Mouse (Mus musculus) embryonic facial prominence, embryonic 13.5 days (tissue): ENCODE data around the gene Mt1. TPM values are rescaled to one million over a fixed set of nuclear protein-coding genes. Genes with fewer than 3 reads are reported as not detected.
A peak's percentile ranks its signal among the peaks of the same experiment; 100 is the strongest.

Source experiments
- ATAC-seq: fragments of 200-750 bp; cut with Nextera tagmentation; 2 replicates; pipeline ENCODE4 v1.8.0; 2017; ENCODE audit warnings: low read depth; ENCODE audit not compliant: insufficient number of reproducible peaks, insufficient read depth, low FRiP score, low TSS enrichment
- H3K27ac ChIP-seq: fragments of 300-500 bp; sonication (generic); 2 replicates; pipeline ENCODE4 v1.5.1; 2015; ENCODE audit warnings: moderate library complexity, mild to moderate bottlenecking, inconsistent platforms
- H3K27me3 ChIP-seq: fragments of 300-500 bp; sonication (generic); 2 replicates; pipeline ENCODE4 v1.6.1; 2015; ENCODE audit warnings: mild to moderate bottlenecking, inconsistent platforms
- H3K36me3 ChIP-seq: fragments of 300-500 bp; sonication (generic); 2 replicates; pipeline ENCODE4 v1.6.1; 2015; ENCODE audit warnings: mild to moderate bottlenecking, inconsistent platforms
- H3K4me1 ChIP-seq: fragments of 300-500 bp; sonication (generic); 2 replicates; pipeline ENCODE4 v1.6.1; 2015; ENCODE audit warnings: inconsistent platforms
- H3K4me2 ChIP-seq: fragments of 300-500 bp; sonication (generic); 2 replicates; pipeline ENCODE4 v1.6.1; 2015; ENCODE audit warnings: moderate library complexity, mild to moderate bottlenecking, inconsistent platforms
- H3K4me3 ChIP-seq: fragments of 300-500 bp; sonication (generic); 2 replicates; pipeline ENCODE4 v1.5.1; 2015; ENCODE audit warnings: mild to moderate bottlenecking, inconsistent platforms
- H3K9ac ChIP-seq: fragments of 300-500 bp; sonication (generic); 2 replicates; pipeline ENCODE4 v1.6.1; 2015; ENCODE audit warnings: mild to moderate bottlenecking, inconsistent platforms
- H3K9me3 ChIP-seq: fragments of 300-500 bp; sonication (generic); 2 replicates; pipeline ENCODE4 v1.6.1; 2016; ENCODE audit warnings: inconsistent platforms
- WGBS: fragments of 180-500 bp; shearing (Covaris S2); methylation state at CpG from one replicate; pipeline ENCODE4 v1.1.7; 2015; ENCODE audit warnings: mixed read lengths; 5-methylcytosine and 5-hydroxymethylcytosine counted together
- polyA plus RNA-seq: library from polyadenylated mRNA; unstranded; fragments of >200 nt; fragmentation: Nextera tagmentation; extraction: Ambion mirVana; gene quantifications from 2 replicates; pipeline ENCODE4 v1.2.1, GENCODE M21; 2015

Mt1 gene
- polyA plus RNA-seq, 1 experiment from 2014 or later, result 133 TPM

- H3K4me2 ChIP-seq, result peak overlapping the region; percentile 36; the same call in 1 of the 2 replicates
These were observed 8.6 kb downstream of the Mt1 start for GRCm38 (mm10) chr8:94187290-94188002.

GRCm38 (mm10) chr8:94189275-94190031 is 10.6 kb downstream of the Mt1 start:
- Histone ChIP-seq H3K36me3 (no peaks in the 10 kb centered on the region), H3K27me3 (peaks cover 57% of the 10 kb centered on the region), H3K9me3 (no peaks in the 10 kb centered on the region), H3K9ac (no peak overlapping the region), H3K4me3 (no peak overlapping the region), H3K4me1 (peaks cover 35% of the 10 kb centered on the region), H3K4me2 (no peak overlapping the region), H3K27ac (no peak overlapping the region)
- WGBS, result 53% methylated on average over 13 of the region's 13 CpGs
- no peak for ATAC-seq

More at GRCm38 (mm10) chr8:94187290-94188002, 8.6 kb downstream of the Mt1 start:
- H3K9ac ChIP-seq, result no peak overlapping the region
- H3K4me1 ChIP-seq, result peaks cover 53% of the 10 kb centered on the region
- H3K4me3 ChIP-seq, result no peak overlapping the region
- no peaks in the 10 kb centered on the region for H3K9me3 ChIP-seq
- ATAC-seq, result no peak
- no peaks in the 10 kb centered on the region for H3K36me3 ChIP-seq
- H3K27ac ChIP-seq, result no peak overlapping the region
- WGBS, result 18% methylated on average over 21 of the region's 21 CpGs
- H3K27me3 ChIP-seq, result peaks cover 77% of the 10 kb centered on the region

DNA sequence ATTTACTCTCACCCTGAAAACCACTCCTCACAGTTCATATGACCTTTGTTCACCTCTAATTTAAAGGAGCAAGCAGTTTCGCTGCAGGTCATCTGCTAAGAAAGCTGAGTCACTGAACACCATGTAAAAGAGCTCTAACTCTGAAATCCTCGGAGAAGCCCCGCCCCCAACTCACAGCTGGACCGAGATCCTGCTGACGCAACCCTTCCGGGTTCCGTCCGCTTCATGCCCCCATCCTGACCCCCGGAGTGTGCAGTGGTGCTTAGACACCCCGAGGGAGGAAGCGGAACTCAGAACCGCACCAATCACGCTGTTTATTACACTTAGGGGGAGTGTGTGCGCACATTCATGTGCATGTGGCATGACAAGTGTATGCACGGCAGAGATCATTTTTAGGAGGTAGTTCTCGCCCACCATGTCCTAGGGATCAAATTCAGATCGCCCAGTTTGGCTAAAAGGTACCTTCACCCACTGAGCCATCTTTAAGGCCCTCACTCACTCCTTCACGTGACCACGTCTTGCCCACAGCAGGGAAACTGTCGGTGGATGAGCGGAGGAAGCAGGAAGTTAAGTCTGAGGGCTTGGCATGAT is 12.3 kb downstream of the Mt1 start:
- no peak for ATAC-seq
- 17% methylated on average over 21 of the region's 21 CpGs for WGBS
- H3K4me3 ChIP-seq, result peak overlapping the region; percentile 38
- no peak overlapping the region for H3K27ac ChIP-seq
- peaks cover 30% of the 10 kb centered on the region for H3K4me1 ChIP-seq
- H3K9me3 ChIP-seq, result no peaks in the 10 kb centered on the region
- peaks cover 39% of the 10 kb centered on the region for H3K27me3 ChIP-seq
- peak overlapping the region; percentile 62 for H3K4me2 ChIP-seq
- no peaks in the 10 kb centered on the region for H3K36me3 ChIP-seq
- 0 out of 2 replicates have a peak overlapping the region, but pooled peaks have one; percentile 49 for H3K9ac ChIP-seq

DNA sequence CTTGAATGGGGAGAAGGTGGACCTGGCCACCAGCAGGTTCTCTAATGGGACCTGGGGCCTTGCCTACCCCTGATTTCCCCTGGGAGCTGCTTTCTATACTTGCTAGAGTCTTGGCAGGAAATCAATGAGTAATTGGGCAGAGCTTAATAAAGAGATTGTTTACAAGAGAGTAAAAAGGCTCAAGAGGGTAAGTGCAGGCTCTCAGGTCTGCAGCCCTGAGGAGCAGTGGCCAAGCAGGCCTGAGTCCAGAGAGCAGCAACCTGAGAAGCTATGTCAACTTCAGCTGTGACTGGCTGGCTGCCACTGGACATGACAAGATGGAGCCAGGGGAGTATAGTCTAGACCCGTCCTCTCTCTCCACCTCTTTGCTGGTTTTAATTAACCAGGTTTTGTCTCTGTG is 14.0 kb downstream of the Mt1 start:
- Histone ChIP-seq H3K4me1 (peaks cover 15% of the 10 kb centered on the region; the same call in 1 of the 2 replicates), H3K9ac (no peak overlapping the region), H3K9me3 (no peaks in the 10 kb centered on the region), H3K36me3 (no peaks in the 10 kb centered on the region), H3K4me3 (no peak overlapping the region), H3K27ac (no peak overlapping the region), H3K27me3 (peaks cover 22% of the 10 kb centered on the region), H3K4me2 (no peak overlapping the region)
- ATAC-seq, result no peak
- WGBS, result 29% methylated on average over 1 of the region's 1 CpGs

GRCm38 (mm10) chr8:94194591-94195223 is 15.8 kb downstream of the Mt1 start:
- H3K27me3 ChIP-seq, result peaks cover 5% of the 10 kb centered on the region; the same call in 1 of the 2 replicates
- WGBS, result 85% methylated on average over 7 of the region's 7 CpGs
- no peak overlapping the region for H3K27ac ChIP-seq
- no peaks in the 10 kb centered on the region for H3K9me3 ChIP-seq
- no peak overlapping the region for H3K4me2 ChIP-seq
- H3K36me3 ChIP-seq, result no peaks in the 10 kb centered on the region
- no peak overlapping the region for H3K4me3 ChIP-seq
- H3K4me1 ChIP-seq, result 0 out of 2 replicates have a peak, but pooled peaks cover 9% of the 10 kb centered on the region
- H3K9ac ChIP-seq, result no peak overlapping the region
- ATAC-seq, result no peak

DNA sequence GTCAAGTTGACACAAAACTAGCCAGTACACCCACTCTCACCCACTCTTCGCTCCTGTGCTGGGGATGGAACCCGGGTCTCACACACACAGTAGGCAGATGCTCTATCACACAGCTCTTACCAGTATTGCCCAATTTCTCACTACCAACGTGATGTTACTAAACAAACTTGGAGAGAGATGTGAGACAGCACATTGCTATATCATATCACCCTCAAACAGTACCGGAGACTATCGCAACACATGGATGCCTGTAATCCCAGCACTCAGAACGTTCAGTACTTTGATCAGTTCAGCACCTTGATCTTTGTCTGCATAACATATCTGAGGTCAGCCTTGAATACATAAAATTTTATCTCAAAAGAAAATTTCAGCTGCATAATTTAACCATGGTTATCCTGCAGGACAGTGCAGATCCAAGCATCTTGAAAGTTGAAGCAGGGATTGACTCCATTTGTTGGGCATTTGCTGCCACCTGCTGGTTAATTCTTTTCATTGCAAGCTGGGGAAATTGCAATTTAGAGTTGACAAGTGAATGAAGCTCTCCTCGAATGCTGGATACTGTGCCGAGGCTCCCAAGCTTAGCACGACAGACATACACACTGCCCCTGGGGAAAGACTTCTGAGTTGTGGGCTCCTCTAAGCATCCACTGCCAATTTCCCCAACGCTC is 20.5 kb downstream of the Mt1 start:
- ATAC-seq, result peak; percentile 48; the same call in 1 of the 2 replicates
- peak overlapping the region; percentile 30; the same call in 1 of the 2 replicates for H3K4me2 ChIP-seq

DNA sequence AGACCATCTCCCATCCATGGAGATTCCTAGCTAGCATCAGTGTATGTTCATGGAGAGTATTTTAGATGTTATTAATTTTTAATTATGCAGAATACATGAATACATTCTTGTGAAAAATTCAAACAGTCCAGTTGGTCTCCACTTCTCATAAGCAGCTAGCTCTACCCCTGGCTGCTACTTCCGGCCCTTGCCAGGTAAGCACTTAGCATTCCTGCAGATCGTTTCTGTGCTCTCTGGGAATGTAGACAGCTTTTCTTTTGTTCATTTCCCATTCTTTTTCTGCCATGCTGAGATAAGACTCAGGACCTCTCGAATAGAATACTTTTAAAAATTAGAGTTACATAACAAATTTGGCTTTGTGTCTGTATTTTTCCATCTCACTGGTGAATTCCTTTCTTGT is 25.2 kb downstream of the Mt1 start:
- H3K9ac ChIP-seq, result no peak overlapping the region
- H3K4me1 ChIP-seq, result peaks cover 11% of the 10 kb centered on the region; the same call in 1 of the 2 replicates
- H3K4me2 ChIP-seq, result no peak overlapping the region
- no peaks in the 10 kb centered on the region for H3K27me3 ChIP-seq
- 66% methylated on average over 3 of the region's 3 CpGs for WGBS
- H3K36me3 ChIP-seq, result no peaks in the 10 kb centered on the region
- no peak overlapping the region for H3K27ac ChIP-seq
- H3K4me3 ChIP-seq, result no peak overlapping the region
- no peaks in the 10 kb centered on the region for H3K9me3 ChIP-seq
- ATAC-seq, result no peak

More for the DNA sequence above, 20.5 kb downstream of the Mt1 start:
- Histone ChIP-seq H3K36me3 (no peaks in the 10 kb centered on the region), H3K9me3 (no peaks in the 10 kb centered on the region), H3K9ac (no peak overlapping the region), H3K27ac (no peak overlapping the region), H3K4me3 (no peak overlapping the region), H3K4me1 (no peaks in the 10 kb centered on the region), H3K27me3 (no peaks in the 10 kb centered on the region)
- 45% methylated on average over 10 of the region's 10 CpGs for WGBS

DNA sequence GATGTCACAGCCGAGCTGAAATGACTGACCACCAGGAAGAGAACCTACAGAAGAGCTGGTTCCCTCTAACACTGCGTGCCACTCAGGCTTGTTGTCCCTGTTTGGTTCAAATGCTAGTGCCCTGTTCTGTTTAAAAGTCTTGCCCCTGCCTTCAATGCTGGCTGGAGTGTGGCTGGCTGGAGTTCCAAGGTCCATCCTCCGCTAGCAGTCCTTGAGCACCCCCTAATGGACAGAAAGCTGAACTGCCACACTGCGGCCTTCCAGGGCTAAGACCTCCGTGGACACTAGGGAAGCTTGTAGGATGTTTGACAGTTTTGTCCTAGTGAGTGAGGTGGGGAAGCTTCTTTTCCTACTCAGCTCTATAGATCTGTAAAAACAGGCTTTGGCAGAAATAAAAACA is 26.9 kb downstream of the Mt1 start:
- Histone ChIP-seq H3K27me3 (no peaks in the 10 kb centered on the region), H3K36me3 (no peaks in the 10 kb centered on the region), H3K9ac (no peak overlapping the region), H3K9me3 (no peaks in the 10 kb centered on the region), H3K4me3 (no peak overlapping the region), H3K4me1 (peaks cover 11% of the 10 kb centered on the region; the same call in 1 of the 2 replicates), H3K4me2 (no peak overlapping the region), H3K27ac (no peak overlapping the region)
- no peak for ATAC-seq
- WGBS, result 17% methylated on average over 5 of the region's 5 CpGs

- H3K9me3 ChIP-seq, result no peaks in the 10 kb centered on the region
- H3K27ac ChIP-seq, result no peak overlapping the region
- H3K4me2 ChIP-seq, result no peak overlapping the region
- H3K9ac ChIP-seq, result no peak overlapping the region
- no peak for ATAC-seq
- H3K4me1 ChIP-seq, result peaks cover 11% of the 10 kb centered on the region; the same call in 1 of the 2 replicates
- 72% methylated on average over 8 of the region's 8 CpGs for WGBS
- H3K36me3 ChIP-seq, result no peaks in the 10 kb centered on the region
- H3K27me3 ChIP-seq, result no peaks in the 10 kb centered on the region
- H3K4me3 ChIP-seq, result no peak overlapping the region
These were observed 27.4 kb downstream of the Mt1 start for GRCm38 (mm10) chr8:94206256-94206655.

DNA sequence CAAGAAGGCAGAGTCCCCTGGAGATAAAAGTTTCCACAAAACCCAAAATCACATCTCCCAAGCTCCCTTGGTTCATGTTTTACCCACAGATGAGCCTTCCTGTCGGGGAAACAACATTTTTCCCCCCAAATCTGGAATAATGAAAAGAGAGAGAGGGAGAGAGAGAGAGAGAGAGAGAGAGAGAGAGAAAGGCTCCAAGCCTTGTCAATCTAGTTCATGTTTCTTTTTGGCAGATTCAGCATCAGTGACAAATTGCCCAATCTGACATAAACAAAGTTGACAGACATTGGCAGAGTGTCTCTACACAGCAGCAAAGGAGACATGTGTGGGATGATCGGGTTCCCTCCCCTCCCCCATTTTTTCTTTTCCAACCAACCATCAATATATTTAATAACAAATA is 28.6 kb downstream of the Mt1 start:
- H3K36me3 ChIP-seq, result no peaks in the 10 kb centered on the region
- no peak overlapping the region for H3K4me3 ChIP-seq
- no peak overlapping the region for H3K27ac ChIP-seq
- H3K27me3 ChIP-seq, result no peaks in the 10 kb centered on the region
- H3K9me3 ChIP-seq, result no peaks in the 10 kb centered on the region
- no peak overlapping the region for H3K9ac ChIP-seq
- no peak for ATAC-seq
- H3K4me2 ChIP-seq, result no peak overlapping the region
- WGBS, result 41% methylated on average over 2 of the region's 2 CpGs
- peaks cover 11% of the 10 kb centered on the region; the same call in 1 of the 2 replicates for H3K4me1 ChIP-seq

DNA sequence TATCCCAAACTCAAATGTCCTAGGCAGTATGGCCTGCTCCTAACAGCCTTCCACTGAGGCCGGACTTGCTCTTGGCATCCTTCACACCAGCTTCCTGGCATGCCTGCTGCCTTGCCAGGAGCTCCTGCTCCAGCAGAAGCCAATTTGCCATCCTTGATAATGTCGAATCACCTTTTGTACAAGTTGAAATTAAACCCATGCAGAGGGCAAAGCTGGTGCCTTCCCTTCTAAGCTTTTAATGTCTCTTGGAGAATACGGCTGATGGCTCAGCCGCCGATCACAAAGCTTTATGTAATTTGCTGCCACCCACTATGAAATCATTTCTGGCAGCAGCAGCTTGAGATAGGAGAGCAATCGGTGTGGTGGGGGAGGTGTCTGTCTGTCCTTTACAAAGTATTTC is 30.8 kb downstream of the Mt1 start:
- no peaks in the 10 kb centered on the region for H3K9me3 ChIP-seq
- no peak overlapping the region for H3K4me3 ChIP-seq
- H3K36me3 ChIP-seq, result no peaks in the 10 kb centered on the region
- H3K4me1 ChIP-seq, result peaks cover 16% of the 10 kb centered on the region; the same call in 1 of the 2 replicates
- ATAC-seq, result no peak
- no peaks in the 10 kb centered on the region for H3K27me3 ChIP-seq
- H3K9ac ChIP-seq, result no peak overlapping the region
- no peak overlapping the region for H3K27ac ChIP-seq
- WGBS, result 79% methylated on average over 6 of the region's 6 CpGs
- H3K4me2 ChIP-seq, result no peak overlapping the region
